8 mouse cellular contexts compared by ENCODE assay signal in the genomic region with DNA sequence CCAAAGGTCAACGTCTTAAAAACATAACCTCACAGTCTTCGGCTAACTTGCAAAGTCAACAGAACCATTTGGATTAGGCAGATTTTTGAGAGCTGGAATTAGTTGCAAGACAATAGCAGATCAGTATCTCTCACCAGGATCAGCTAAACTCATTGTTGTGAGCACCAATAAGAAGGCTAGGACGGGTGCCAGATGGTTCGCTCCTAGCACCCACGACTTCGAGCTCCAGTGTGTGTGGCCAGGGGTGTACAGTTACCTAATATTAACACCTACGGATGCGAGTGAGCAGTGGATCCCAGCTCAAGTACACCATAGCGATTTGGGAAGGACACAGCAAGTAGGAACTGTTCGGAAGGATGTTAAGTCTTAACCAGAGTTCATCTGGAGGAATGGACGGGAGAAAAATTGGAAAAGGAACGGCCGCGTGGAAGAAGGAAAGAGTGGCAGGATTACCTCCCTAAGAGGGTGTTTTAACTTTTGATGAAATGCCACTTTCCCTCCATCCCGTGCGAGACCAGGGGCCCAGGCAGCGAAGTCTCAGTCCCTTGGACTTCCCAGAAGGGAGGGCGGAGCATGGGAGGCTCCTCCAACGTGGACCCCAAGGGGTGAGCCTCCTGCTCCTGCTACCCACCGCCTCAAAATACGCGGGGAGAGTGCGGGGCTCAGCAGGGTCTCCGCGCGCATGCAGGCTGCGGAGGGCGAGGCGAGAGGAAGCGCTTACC. TPM values are rescaled to one million over a fixed set of nuclear protein-coding genes. Genes with fewer than 3 reads are reported as not detected.
DNase-seq lines count a peak whose midpoint lies in the region; ATAC-seq and TF ChIP-seq lines count a peak whose summit lies in the region.

No protein-coding gene starts in this region.

- peak; percentile 36; the same call in 1 of the 2 replicates for ATAC-seq in cerebellum, adult (ENCODE audit: insufficient number of reproducible peaks, low FRiP score, low TSS enrichment)
- ATAC-seq in liver, embryonic 14.5 days (ENCODE audit: insufficient read depth), result peak; percentile 32

- no peak for TF ChIP-seq EP300 in liver, embryonic 14.5 days (IDR thresholded peaks at IDR 0.05; ENCODE audit: low read depth)

- H3K4me1 ChIP-seq in liver, embryonic 14.5 days (replicated peaks; ENCODE audit: control insufficient read depth in 2 of 2, insufficient read depth in 2 of 2, low read length in 1 of 2), result peaks cover 0 to 7% of the 10 kb centered on the region in 2 experiments; a peak in 1 of 4 replicates

- H3K27me3 ChIP-seq in liver, embryonic 14.5 days (ENCODE audit: control insufficient read depth, insufficient read depth, low read length), result no peaks in the 10 kb centered on the region; the same call in 1 of the 2 replicates

- H3K9me3 ChIP-seq in liver, embryonic 14.5 days (ENCODE audit: control insufficient read depth, low read length), result no peaks in the 10 kb centered on the region

- no peak for DNase-seq in cerebellum, postnatal 4 days (ENCODE audit: low spot score in 2 of 2)
- DNase-seq in NIH3T3 (ENCODE audit: low read depth), result peak; percentile 39
- DNase-seq in fat pad, adult 2 months (ENCODE audit: extremely low read depth, low read depth, low spot score), result peak; percentile 90
- peak; percentile 20 for DNase-seq in induced T-regulatory cell, adult 2 months (ENCODE audit: low read depth)
- DNase-seq in liver, embryonic 14.5 days (ENCODE audit: low read depth in 3 of 3, low spot score in 3 of 3), result no peak
- DNase-seq in retina, embryonic 14.5 days (ENCODE audit: low spot score), result peak; percentile 25
- DNase-seq in frontal cortex, postnatal 10 days (ENCODE audit: low spot score in 2 of 2), result no peak

- H3K9ac ChIP-seq in liver, embryonic 14.5 days (replicated peaks), result no peak overlapping the region; the same call in 1 of the 2 replicates

- WGBS in liver, embryonic 14.5 days (ENCODE audit: insufficient replicate concordance), result 4% methylated on average over 30 of the region's 30 CpGs

- H3K27ac ChIP-seq in liver, embryonic 14.5 days, result no peak overlapping the region

- TF ChIP-seq CTCF in liver, embryonic 14.5 days (IDR thresholded peaks at IDR 0.05; ENCODE audit: low read depth), result no peak

- no peaks in the 10 kb centered on the region for H3K36me3 ChIP-seq in liver, embryonic 14.5 days (replicated peaks; ENCODE audit: control insufficient read depth, insufficient read depth, low read depth)

- peak overlapping the region; percentile 54 to 70 for H3K4me3 ChIP-seq in liver, embryonic 14.5 days (ENCODE audit: insufficient read depth in 1 of 2, low read depth in 2 of 2, low read length in 2 of 2)

- peak overlapping the region; percentile 61 for H3K4me2 ChIP-seq in liver, embryonic 14.5 days (ENCODE audit: low read depth)

RNA-seq across cellular contexts. Expression of gene Lima1, which starts 0.5 kb away (rescaled TPM):
- 3.3 and 5.1 TPM in 2 replicates for polyA plus RNA-seq in liver, embryonic 14.5 days (2012; rRNA removed)
- 6.2 and 7.0 TPM in 2 replicates for polyA plus RNA-seq in liver, embryonic 14.5 days (2014; fragmentation: Nextera tagmentation; extraction: Ambion mirVana)

Comparison
In these comparisons a context has a peak if more than half of its experiments do, and no peak if none do; other contexts are left out.
1. DNase-seq: peak in NIH3T3 (single experiment), fat pad, adult 2 months (single experiment), induced T-regulatory cell, adult 2 months (single experiment) and retina, embryonic 14.5 days (single experiment); none in cerebellum, postnatal 4 days (0 of 2), liver, embryonic 14.5 days (0 of 3) and frontal cortex, postnatal 10 days (0 of 2).